Mouse (Mus musculus) liver, embryonic 16.5 days (tissue): ENCODE measurements around the gene Tldc2. TPM values are rescaled to one million over a fixed set of nuclear protein-coding genes. Genes with fewer than 3 reads are reported as not detected.
A peak's percentile ranks its signal among the peaks of the same experiment; 100 is the strongest.

Source experiments
- ATAC-seq: fragments of 200-750 bp; cut with Nextera tagmentation; 2 replicates; pipeline ENCODE4 v1.8.0; 2017; ENCODE audit warnings: low read depth, mild to moderate bottlenecking, moderate number of reproducible peaks, moderate library complexity
- H3K27ac ChIP-seq: fragments of 300-500 bp; sonication (generic); 2 replicates; pipeline ENCODE4 v1.5.1; 2014; ENCODE audit warnings: mild to moderate bottlenecking, low read length
- H3K27me3 ChIP-seq: fragments of 300-500 bp; sonication (generic); 2 replicates; pipeline ENCODE4 v1.6.1; 2014; ENCODE audit warnings: low read depth, low read length, mixed read lengths; ENCODE audit not compliant: control insufficient read depth, insufficient read depth
- H3K36me3 ChIP-seq: fragments of 300-500 bp; sonication (generic); 2 replicates; pipeline ENCODE4 v1.6.1; 2014; ENCODE audit warnings: mild to moderate bottlenecking; ENCODE audit not compliant: control insufficient read depth, insufficient read depth
- H3K4me1 ChIP-seq: fragments of 300-500 bp; sonication (generic); 2 replicates; pipeline ENCODE4 v1.6.1; 2014; ENCODE audit warnings: low read depth, low read length, mixed read lengths; ENCODE audit not compliant: control insufficient read depth
- H3K4me2 ChIP-seq: fragments of 300-500 bp; sonication (generic); 2 replicates; pipeline ENCODE4 v1.6.1; 2014; ENCODE audit warnings: low read depth, low read length, mixed read lengths
- H3K4me3 ChIP-seq: fragments of 300-500 bp; sonication (generic); 2 replicates; pipeline ENCODE4 v1.5.1; 2014; ENCODE audit warnings: low read depth, mild to moderate bottlenecking, low read length
- H3K9ac ChIP-seq: fragments of 300-500 bp; sonication (generic); 2 replicates; pipeline ENCODE4 v1.6.1; 2014; ENCODE audit warnings: low read depth, low read length
- H3K9me3 ChIP-seq: fragments of 300-500 bp; sonication (generic); replicated peaks from 2 replicates; pipeline ENCODE4 v1.6.1; 2016; ENCODE audit warnings: low read length; ENCODE audit not compliant: control insufficient read depth
- WGBS: fragments of 180-500 bp; shearing (Covaris S2); extraction: QIAGEN DNeasy Blood & Tissue Kit; methylation state at CpG from one replicate; pipeline ENCODE4 v1.1.7; 2014; ENCODE audit not compliant: insufficient replicate concordance; 5-methylcytosine and 5-hydroxymethylcytosine counted together
- polyA plus RNA-seq: library from polyadenylated mRNA; unstranded; fragments of >200 nt; fragmentation: Nextera tagmentation; extraction: Ambion mirVana; gene quantifications from 2 replicates; pipeline ENCODE4 v1.2.1, GENCODE M21; 2015

Tldc2 gene
- polyA plus RNA-seq, 1 experiment from 2014 or later = not detected

- ATAC-seq = no peak
- Histone ChIP-seq H3K9ac (no peak overlapping the region), H3K4me3 (no peak overlapping the region), H3K27me3 (no peaks in the 10 kb centered on the region), H3K36me3 (no peaks in the 10 kb centered on the region; the same call in 1 of the 2 replicates), H3K27ac (no peak overlapping the region), H3K9me3 (no peaks in the 10 kb centered on the region), H3K4me1 (no peaks in the 10 kb centered on the region; the same call in 1 of the 2 replicates), H3K4me2 (no peak overlapping the region)
- WGBS = 84% methylated on average over 8 of the region's 8 CpGs
Measured at GRCm38 (mm10) chr2:157121766-157122165, 34.9 kb downstream of the Tldc2 start.

GRCm38 (mm10) chr2:157125246-157125645 is 38.4 kb downstream of the Tldc2 start:
- H3K4me3 ChIP-seq = no peak overlapping the region
- H3K36me3 ChIP-seq = no peaks in the 10 kb centered on the region; the same call in 1 of the 2 replicates
- H3K9me3 ChIP-seq = no peaks in the 10 kb centered on the region
- no peak overlapping the region for H3K4me2 ChIP-seq
- no peaks in the 10 kb centered on the region for H3K27me3 ChIP-seq
- H3K4me1 ChIP-seq = no peaks in the 10 kb centered on the region; the same call in 1 of the 2 replicates
- no peak for ATAC-seq
- H3K9ac ChIP-seq = no peak overlapping the region
- H3K27ac ChIP-seq = no peak overlapping the region
- whole genome bisulfite sequencing = 70% methylated on average over 3 of the region's 3 CpGs

GRCm38 (mm10) chr2:157127370-157127769 is 40.5 kb downstream of the Tldc2 start:
- no peaks in the 10 kb centered on the region for H3K36me3 ChIP-seq
- no peaks in the 10 kb centered on the region for H3K9me3 ChIP-seq
- H3K9ac ChIP-seq = no peak overlapping the region
- 69% methylated on average over 3 of the region's 3 CpGs for WGBS
- H3K27me3 ChIP-seq = no peaks in the 10 kb centered on the region
- no peak for ATAC-seq
- H3K4me1 ChIP-seq = peaks cover 8% of the 10 kb centered on the region
- no peak overlapping the region for H3K27ac ChIP-seq
- H3K4me3 ChIP-seq = no peak overlapping the region
- H3K4me2 ChIP-seq = no peak overlapping the region

GRCm38 (mm10) chr2:157128072-157128471 is 41.2 kb downstream of the Tldc2 start:
- Histone ChIP-seq H3K4me3 (no peak overlapping the region), H3K9me3 (no peaks in the 10 kb centered on the region)
- WGBS = 58% methylated on average over 4 of the region's 4 CpGs

GRCm38 (mm10) chr2:157129096-157129495 is 42.2 kb downstream of the Tldc2 start:
- no peak overlapping the region for H3K27ac ChIP-seq
- WGBS = 44% methylated on average over 4 of the region's 4 CpGs
- no peak overlapping the region for H3K9ac ChIP-seq
- H3K36me3 ChIP-seq = no peaks in the 10 kb centered on the region
- peaks cover 18% of the 10 kb centered on the region for H3K4me1 ChIP-seq
- ATAC-seq = no peak
- H3K9me3 ChIP-seq = no peaks in the 10 kb centered on the region
- H3K27me3 ChIP-seq = no peaks in the 10 kb centered on the region
- no peak overlapping the region for H3K4me3 ChIP-seq
- peak overlapping the region; percentile 21 for H3K4me2 ChIP-seq

More at GRCm38 (mm10) chr2:157128072-157128471, 41.2 kb downstream of the Tldc2 start:
- H3K9ac ChIP-seq = no peak overlapping the region
- H3K36me3 ChIP-seq = no peaks in the 10 kb centered on the region
- ATAC-seq = no peak
- peaks cover 9% of the 10 kb centered on the region for H3K4me1 ChIP-seq
- H3K27ac ChIP-seq = no peak overlapping the region
- H3K27me3 ChIP-seq = no peaks in the 10 kb centered on the region
- no peak overlapping the region for H3K4me2 ChIP-seq

- Histone ChIP-seq H3K4me1 (peaks cover 19% of the 10 kb centered on the region), H3K9ac (0 out of 2 replicates have a peak overlapping the region, but pooled peaks have one; percentile 4), H3K27me3 (no peaks in the 10 kb centered on the region), H3K27ac (0 out of 2 replicates have a peak overlapping the region, but pooled peaks have one; percentile 5), H3K36me3 (no peaks in the 10 kb centered on the region), H3K9me3 (no peaks in the 10 kb centered on the region), H3K4me3 (peak overlapping the region; percentile 38), H3K4me2 (peak overlapping the region; percentile 21)
- 28% methylated on average over 11 of the region's 11 CpGs for WGBS
- no peak for ATAC-seq
Measured at GRCm38 (mm10) chr2:157129601-157130164, 42.8 kb downstream of the Tldc2 start.

GRCm38 (mm10) chr2:157130813-157131514 is 44.1 kb downstream of the Tldc2 start:
- H3K27ac ChIP-seq = peak overlapping the region; percentile 52; the same call in 1 of the 2 replicates
- H3K9ac ChIP-seq = peak overlapping the region; percentile 44
- H3K4me3 ChIP-seq = peak overlapping the region; percentile 56
- no peak for ATAC-seq
- no peaks in the 10 kb centered on the region for H3K36me3 ChIP-seq
- WGBS = 37% methylated on average over 8 of the region's 8 CpGs
- peaks cover 22% of the 10 kb centered on the region for H3K4me1 ChIP-seq
- H3K27me3 ChIP-seq = no peaks in the 10 kb centered on the region
- H3K4me2 ChIP-seq = peak overlapping the region; percentile 61
- H3K9me3 ChIP-seq = no peaks in the 10 kb centered on the region

- Histone ChIP-seq H3K27ac (no peak overlapping the region; the same call in 1 of the 2 replicates), H3K4me3 (no peak overlapping the region), H3K36me3 (no peaks in the 10 kb centered on the region), H3K4me2 (no peak overlapping the region), H3K9me3 (no peaks in the 10 kb centered on the region), H3K4me1 (peaks cover 26% of the 10 kb centered on the region), H3K27me3 (no peaks in the 10 kb centered on the region), H3K9ac (no peak overlapping the region)
- WGBS = 76% methylated on average over 1 of the region's 1 CpGs
- ATAC-seq = no peak
Measured at GRCm38 (mm10) chr2:157132086-157132485, 45.2 kb downstream of the Tldc2 start.
